Mouse (Mus musculus) bone marrow macrophage, adult 2 months (primary cell): ENCODE measurements around the gene Por.

Experiments used
- CTCF ChIP-seq: IDR thresholded peaks from 2 replicates; pipeline ENCODE4 v1.5.1; 2012; ENCODE audit warnings: low read depth, mild to moderate bottlenecking, low read length, moderate library complexity
- POLR2A ChIP-seq: IDR thresholded peaks from 2 replicates; pipeline ENCODE4 v1.6.1; 2012; ENCODE audit warnings: mild to moderate bottlenecking, low read depth, low read length, borderline replicate concordance

DNA sequence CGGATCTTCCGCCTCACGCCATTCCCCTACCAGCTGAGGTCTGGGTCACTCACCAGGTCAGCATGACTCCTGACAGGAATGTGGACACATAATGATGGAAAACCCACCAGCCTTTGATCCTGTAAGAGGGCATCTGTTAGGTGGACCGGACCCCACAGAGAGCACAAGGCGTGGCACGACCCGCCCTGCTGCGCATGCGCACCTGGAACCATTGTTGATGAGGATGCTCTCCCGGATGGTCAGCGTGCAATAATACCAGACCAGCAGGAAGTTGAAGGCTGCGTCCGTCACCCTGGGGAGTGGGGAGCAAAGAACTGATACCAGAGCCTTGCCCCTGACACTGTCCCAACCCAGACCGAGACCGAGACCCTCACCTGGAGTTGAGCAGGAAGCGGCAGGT, 66.7 kb downstream of the Por start:
- TF ChIP-seq CTCF (no peak), POLR2A (no peak)
